Mouse (Mus musculus): ENCODE measurements around the gene Gm3752.
"Not testable (repeated sequence)": the region's sequence is repeated elsewhere in the genome, so short reads cannot be mapped to it uniquely, and the experiment has no call there.

The Gm3752 gene

DNA sequence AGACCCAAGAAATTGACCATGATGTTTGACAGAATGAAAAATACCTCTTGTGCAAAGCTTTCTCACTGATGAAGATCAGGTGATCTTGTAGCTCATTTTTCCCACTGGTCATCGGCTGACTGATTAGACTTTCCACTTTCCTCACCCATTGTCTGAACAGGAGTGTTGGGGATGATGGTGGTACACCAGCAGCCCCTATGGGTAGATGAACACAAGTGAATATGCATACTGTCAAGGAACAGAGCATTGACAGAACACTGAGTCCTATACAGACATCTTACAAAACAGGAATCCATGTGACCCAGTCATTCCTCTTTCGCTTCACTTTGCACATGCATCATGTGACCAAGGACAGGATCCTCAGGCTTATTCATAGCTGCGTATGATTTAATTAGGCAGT lies at the start of gene Gm3752:
Gm3752 (minus strand) TSS at position 101 of the 400 bp plus-strand sequence.
- not testable (repeated sequence) for DNase-seq (ENCODE audit: low spot score in 2 of 2)

DNA sequence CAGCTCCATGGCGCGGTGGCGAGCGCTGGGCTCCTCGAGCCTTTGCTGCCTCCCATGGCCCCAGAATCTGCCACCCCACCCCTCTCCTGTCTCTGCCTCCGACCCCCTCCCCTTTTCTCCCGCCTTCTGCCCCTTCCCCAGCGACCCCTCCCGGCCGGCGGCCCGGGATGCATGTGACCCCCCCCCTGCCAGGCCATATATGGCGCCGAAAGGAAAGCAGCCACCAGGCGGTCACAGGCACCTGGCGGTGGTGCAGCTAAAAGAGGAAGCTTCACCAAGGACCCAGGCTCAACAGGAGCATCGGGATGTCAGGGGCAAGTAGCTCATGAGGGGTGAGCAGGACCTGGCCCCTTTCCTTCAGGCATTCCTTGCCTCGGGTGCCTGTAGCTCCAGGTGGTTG lies 5.2 kb upstream of the Gm3752 start:
- DNase-seq (ENCODE audit: low spot score in 2 of 2): not testable (repeated sequence)

DNA sequence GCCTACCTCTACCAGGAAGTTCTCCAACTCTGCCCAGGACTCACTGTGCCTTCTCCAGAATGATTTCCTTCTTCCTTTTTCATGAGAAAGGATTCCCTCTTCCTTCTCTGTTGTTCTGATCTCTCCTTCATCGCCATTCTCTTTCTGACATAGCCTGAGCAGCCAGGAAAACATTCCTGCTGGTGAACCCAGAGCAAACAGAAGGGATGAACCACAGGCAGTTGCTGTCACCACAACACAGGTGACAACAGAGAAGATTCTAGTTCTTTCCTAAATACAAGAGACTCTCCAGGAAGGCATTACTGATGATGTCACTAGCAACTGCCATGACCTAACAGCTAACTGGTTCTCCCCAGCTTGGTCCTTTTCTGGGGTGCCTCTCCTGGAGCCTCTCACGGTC lies 32.7 kb downstream of the Gm3752 start, which contains the start of gene Gm3755:
Gm3755 (minus strand) TSS at position 101 of the 400 bp plus-strand sequence.
- not testable (repeated sequence) for DNase-seq (ENCODE audit: low spot score in 2 of 2)

DNA sequence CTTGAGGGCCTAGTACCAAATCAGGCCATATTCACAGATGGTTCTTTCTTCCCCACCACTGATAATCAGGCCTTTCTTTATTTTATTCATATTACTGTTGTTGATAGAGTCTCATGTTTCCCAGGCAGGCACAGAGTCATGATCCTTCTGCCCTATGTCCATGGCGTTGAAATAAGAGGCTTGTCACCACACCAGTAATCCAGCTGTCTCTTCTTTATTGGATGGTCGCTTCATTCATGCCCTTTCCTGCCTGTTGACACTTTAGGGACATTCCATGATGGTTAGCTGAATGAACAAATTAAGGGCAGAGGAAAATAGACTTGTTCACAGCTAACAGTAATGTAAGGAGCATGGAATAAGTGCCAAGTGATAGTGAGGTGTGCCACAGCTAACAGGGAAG lies 61.1 kb downstream of the Gm3752 start:
- DNase-seq (ENCODE audit: low spot score in 2 of 2): not testable (repeated sequence)
